Mouse (Mus musculus) embryonic fibroblast, embryonic 13.5 days (primary cell): ENCODE results near the gene Rragc.

Source experiments
- CTCF ChIP-seq: IDR thresholded peaks from 2 replicates; pipeline ENCODE4 v1.5.1; 2011; ENCODE audit warnings: mild to moderate bottlenecking, control low read depth, low read length, moderate library complexity, borderline replicate concordance; ENCODE audit not compliant: insufficient read depth
- POLR2A ChIP-seq: IDR thresholded peaks from 2 replicates; pipeline ENCODE4 v1.6.1; 2011; ENCODE audit warnings: low read depth, mild to moderate bottlenecking, control low read depth, low read length, moderate library complexity

DNA sequence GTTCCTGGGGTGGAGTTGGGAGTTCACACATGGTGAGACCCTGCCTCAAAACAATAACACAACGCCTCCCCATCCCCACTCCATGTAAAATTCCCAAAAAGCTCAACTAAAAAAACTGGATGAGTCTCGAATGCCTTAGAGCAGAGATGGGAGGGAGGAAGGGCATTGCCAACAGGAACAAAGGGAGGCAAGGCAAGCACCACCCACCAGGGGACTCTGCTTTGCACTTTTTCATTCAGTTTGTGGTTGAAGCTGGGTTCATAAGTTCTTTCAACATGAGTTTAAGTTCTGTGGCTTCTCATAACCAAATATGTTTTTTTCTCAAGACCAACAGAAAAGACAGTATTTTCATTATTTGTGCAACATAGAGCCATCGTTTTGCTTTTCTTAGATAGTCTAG, 13.8 kb upstream of the Rragc start:
- no peak for TF ChIP-seq POLR2A
- TF ChIP-seq CTCF, result no peak
